Mouse (Mus musculus): Measurements from ENCODE around the gene Cd101. TPM values are rescaled to one million over a fixed set of nuclear protein-coding genes. Genes with fewer than 3 reads are reported as not detected.
A peak's percentile ranks its signal among the peaks of the same experiment; 100 is the strongest.

Gene Cd101
- polyA plus RNA-seq, 1 experiment from 2014 or later: 0.05 TPM

DNA sequence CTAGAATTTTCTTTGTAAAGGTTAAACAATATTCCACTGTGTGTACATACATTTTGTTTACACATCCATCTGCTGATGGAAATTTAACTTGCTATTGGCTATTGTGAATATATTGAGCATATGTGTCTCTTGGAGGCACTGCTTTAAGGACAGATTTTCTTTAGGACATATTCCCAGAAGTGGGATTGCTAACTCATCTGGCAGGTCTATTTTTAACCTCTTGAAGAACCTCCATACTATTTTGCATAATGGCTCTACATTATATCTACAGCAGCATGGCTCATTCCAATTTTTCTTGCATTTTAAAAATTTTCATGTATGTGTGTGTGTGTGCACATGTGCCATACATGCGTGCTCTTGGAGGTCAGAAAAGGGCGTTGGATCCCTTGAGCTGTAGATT, 6.6 kb upstream of the Cd101 start:
- ATAC-seq: no peak
- no peak overlapping the region for H3K27ac ChIP-seq
- no peaks in the 10 kb centered on the region for H3K27me3 ChIP-seq (replicated peaks)
- no peak overlapping the region for H3K9ac ChIP-seq
- H3K4me2 ChIP-seq (replicated peaks): no peak overlapping the region
- H3K4me1 ChIP-seq (replicated peaks): 0 out of 2 replicates have a peak, but pooled peaks cover 4% of the 10 kb centered on the region
- H3K9me3 ChIP-seq: no peaks in the 10 kb centered on the region
- 99% methylated on average over 2 of the region's 2 CpGs for WGBS
- H3K36me3 ChIP-seq: 0 out of 2 replicates have a peak, but pooled peaks cover 2% of the 10 kb centered on the region
- H3K4me3 ChIP-seq (replicated peaks): no peak overlapping the region

DNA sequence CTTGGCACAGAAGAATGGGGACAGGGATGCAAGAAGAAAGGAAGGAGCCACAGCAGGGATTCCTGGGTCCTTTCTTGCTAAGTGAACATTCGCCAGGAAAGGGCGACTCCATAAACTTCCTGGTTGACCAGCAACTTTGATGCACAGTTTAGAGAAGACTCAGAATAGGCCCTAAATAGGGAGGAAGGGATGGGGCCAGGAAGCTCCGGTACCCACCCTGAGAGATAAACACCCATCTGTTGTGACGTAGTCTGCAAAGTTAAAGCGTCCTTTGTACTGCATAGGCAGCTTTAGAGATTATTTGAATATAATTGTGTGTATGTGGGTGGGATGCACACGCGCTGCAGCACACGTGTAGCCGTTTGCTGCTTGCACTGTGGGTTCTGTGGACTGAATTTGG, 5.2 kb upstream of the Cd101 start:
- WGBS: 79% methylated on average over 9 of the region's 9 CpGs
- no peak overlapping the region for H3K9ac ChIP-seq

DNA sequence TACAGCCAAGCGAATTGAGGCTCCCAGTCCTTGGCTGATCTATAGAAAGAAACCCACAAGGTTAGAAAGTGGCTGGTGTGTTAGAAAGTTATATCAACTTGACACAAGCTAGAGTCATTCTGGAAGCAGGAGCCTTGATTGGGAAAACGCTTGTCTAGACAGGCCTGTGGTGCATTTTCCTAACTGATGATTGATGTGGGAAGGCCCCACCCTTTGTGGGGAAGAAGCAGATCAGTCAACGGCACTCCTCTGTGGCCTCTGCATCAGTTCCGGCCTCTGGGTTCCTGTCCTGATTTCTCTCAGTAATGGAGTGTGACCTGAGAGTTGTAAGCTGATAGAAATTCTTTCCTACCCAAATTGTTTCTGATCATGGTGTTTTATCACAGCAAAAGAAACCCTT, 4.3 kb upstream of the Cd101 start:
- Histone ChIP-seq H3K4me1 (replicated peaks) (0 out of 2 replicates have a peak, but pooled peaks cover 4% of the 10 kb centered on the region), H3K4me2 (replicated peaks) (no peak overlapping the region), H3K9ac (no peak overlapping the region), H3K36me3 (no peaks in the 10 kb centered on the region), H3K4me3 (replicated peaks) (no peak overlapping the region), H3K9me3 (no peaks in the 10 kb centered on the region), H3K27me3 (replicated peaks) (no peaks in the 10 kb centered on the region), H3K27ac (no peak overlapping the region)
- ATAC-seq: no peak
- 57% methylated on average over 4 of the region's 4 CpGs for WGBS

More for the DNA sequence above, 5.2 kb upstream of the Cd101 start:
- no peaks in the 10 kb centered on the region for H3K27me3 ChIP-seq (replicated peaks)
- H3K4me3 ChIP-seq (replicated peaks): no peak overlapping the region
- no peaks in the 10 kb centered on the region for H3K9me3 ChIP-seq
- no peaks in the 10 kb centered on the region for H3K36me3 ChIP-seq
- no peak overlapping the region for H3K4me2 ChIP-seq (replicated peaks)
- H3K4me1 ChIP-seq (replicated peaks): 0 out of 2 replicates have a peak, but pooled peaks cover 4% of the 10 kb centered on the region
- no peak overlapping the region for H3K27ac ChIP-seq
- ATAC-seq: no peak

DNA sequence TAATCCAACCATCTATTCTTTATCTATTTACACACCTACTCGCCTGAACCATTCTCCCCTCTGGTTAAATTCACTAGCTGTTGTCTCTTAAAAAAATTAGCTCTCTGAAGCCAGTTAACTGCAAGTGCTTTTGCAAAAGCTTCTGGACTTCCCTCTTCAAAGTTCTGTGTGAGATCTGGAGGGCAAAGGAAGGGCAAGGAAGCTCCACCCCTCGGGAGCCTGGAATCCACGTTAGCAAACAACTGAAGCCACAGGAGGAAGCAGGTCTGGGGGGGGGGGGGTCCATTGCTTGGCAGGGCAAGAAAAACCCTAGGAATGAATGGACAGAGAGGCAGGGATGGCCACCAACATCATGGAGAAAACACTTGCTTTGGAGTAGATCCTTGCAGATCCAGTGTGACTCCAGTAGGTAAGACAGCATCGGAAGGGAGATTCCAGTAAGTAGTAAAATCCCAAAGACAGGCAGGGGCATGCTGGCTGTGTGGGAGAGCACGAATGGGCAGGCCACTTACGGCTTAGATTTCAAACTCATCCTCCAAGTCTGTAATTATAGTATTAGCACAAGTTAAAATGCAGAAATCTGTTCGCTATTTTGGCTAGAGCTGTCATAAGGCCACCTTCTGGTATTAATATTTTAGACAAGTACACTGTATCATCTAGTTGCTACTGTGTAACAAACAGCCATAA, 2.2 kb upstream of the Cd101 start:
- no peak overlapping the region for H3K9ac ChIP-seq
- H3K27ac ChIP-seq: no peak overlapping the region
- ATAC-seq: no peak
- H3K4me3 ChIP-seq (replicated peaks): no peak overlapping the region
- H3K4me2 ChIP-seq (replicated peaks): no peak overlapping the region
- H3K36me3 ChIP-seq: no peaks in the 10 kb centered on the region
- no peaks in the 10 kb centered on the region for H3K27me3 ChIP-seq (replicated peaks)
- 0 out of 2 replicates have a peak, but pooled peaks cover 4% of the 10 kb centered on the region for H3K4me1 ChIP-seq (replicated peaks)
- 44% methylated on average over 7 of the region's 7 CpGs for WGBS
- H3K9me3 ChIP-seq: no peaks in the 10 kb centered on the region

DNA sequence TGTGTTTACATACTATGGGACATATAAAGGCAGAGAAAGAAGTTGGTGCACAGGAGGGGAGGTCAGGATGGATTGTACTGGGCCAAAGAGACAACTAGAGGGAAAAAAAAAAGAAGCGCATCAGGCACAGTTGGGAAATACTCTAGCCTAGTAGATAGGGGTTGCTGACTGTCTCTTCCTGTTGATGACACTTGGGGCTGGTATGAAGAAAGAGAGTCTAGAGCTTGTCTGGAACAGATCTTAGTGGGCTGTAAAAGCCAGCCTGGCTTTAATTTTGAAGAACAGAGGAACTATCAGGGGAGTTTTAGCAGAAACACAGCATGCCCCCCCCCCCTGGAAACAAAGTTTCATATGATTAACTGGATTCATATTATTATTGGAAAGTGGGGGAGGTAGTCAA, 1.3 kb upstream of the Cd101 start:
- Histone ChIP-seq H3K9me3 (no peaks in the 10 kb centered on the region), H3K4me3 (replicated peaks) (no peak overlapping the region), H3K4me2 (replicated peaks) (no peak overlapping the region), H3K36me3 (no peaks in the 10 kb centered on the region), H3K9ac (no peak overlapping the region), H3K27me3 (replicated peaks) (no peaks in the 10 kb centered on the region), H3K4me1 (replicated peaks) (0 out of 2 replicates have a peak, but pooled peaks cover 4% of the 10 kb centered on the region), H3K27ac (no peak overlapping the region)
- ATAC-seq: no peak
- WGBS: 96% methylated on average over 1 of the region's 1 CpGs

DNA sequence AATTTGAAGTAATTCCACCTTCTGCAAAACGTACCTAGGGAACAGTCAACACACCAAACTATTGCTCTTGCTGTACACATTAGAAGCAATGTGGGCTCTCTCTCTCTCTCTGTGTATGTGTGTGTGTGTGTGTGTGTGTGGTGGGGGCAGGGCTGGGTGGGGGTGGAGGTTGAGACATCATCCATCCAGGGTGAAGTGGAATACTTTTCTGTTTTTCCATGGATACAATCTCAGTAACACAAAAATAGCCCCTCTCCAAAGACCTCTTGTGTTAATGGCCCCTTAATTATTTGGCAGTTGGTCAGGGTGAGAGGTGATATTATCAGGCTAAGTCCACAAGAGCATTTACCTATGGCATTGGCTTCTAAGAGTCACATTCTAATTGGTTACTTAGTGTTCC, 2.6 kb downstream of the Cd101 start:
- 64% methylated on average over 1 of the region's 1 CpGs for WGBS
- no peak overlapping the region for H3K4me3 ChIP-seq (replicated peaks)
- no peaks in the 10 kb centered on the region for H3K9me3 ChIP-seq
- no peak overlapping the region for H3K4me2 ChIP-seq (replicated peaks)
- no peaks in the 10 kb centered on the region for H3K36me3 ChIP-seq
- no peaks in the 10 kb centered on the region for H3K27me3 ChIP-seq (replicated peaks)
- H3K27ac ChIP-seq: no peak overlapping the region
- 0 out of 2 replicates have a peak, but pooled peaks cover 4% of the 10 kb centered on the region for H3K4me1 ChIP-seq (replicated peaks)
- no peak for ATAC-seq
- no peak overlapping the region for H3K9ac ChIP-seq

DNA sequence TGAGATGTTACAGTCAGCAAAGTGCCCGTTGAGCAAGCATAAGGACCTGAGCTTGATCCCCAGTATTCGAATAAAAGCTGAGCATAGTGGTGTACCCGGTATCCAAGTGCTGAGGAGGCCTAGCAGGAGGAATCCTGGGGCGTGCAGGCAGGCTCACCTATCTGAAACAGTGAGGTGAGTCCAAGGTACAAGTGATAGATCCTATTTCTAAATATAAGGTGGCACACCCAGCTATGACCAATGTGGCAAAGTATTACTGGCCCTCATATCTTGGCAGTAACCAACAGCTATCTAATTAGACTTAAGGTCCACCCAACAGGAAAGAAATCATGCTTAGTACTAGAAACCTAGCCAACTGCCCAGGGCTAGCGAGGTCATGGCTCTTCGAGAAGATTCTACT, 6.4 kb downstream of the Cd101 start:
- no peaks in the 10 kb centered on the region for H3K27me3 ChIP-seq (replicated peaks)
- peak; percentile 68 for ATAC-seq
- no peak overlapping the region for H3K27ac ChIP-seq
- no peak overlapping the region for H3K9ac ChIP-seq
- 77% methylated on average over 6 of the region's 6 CpGs for WGBS
- H3K4me2 ChIP-seq (replicated peaks): no peak overlapping the region
- no peaks in the 10 kb centered on the region for H3K9me3 ChIP-seq
- no peaks in the 10 kb centered on the region for H3K36me3 ChIP-seq
- H3K4me3 ChIP-seq (replicated peaks): no peak overlapping the region
- H3K4me1 ChIP-seq (replicated peaks): no peaks in the 10 kb centered on the region

DNA sequence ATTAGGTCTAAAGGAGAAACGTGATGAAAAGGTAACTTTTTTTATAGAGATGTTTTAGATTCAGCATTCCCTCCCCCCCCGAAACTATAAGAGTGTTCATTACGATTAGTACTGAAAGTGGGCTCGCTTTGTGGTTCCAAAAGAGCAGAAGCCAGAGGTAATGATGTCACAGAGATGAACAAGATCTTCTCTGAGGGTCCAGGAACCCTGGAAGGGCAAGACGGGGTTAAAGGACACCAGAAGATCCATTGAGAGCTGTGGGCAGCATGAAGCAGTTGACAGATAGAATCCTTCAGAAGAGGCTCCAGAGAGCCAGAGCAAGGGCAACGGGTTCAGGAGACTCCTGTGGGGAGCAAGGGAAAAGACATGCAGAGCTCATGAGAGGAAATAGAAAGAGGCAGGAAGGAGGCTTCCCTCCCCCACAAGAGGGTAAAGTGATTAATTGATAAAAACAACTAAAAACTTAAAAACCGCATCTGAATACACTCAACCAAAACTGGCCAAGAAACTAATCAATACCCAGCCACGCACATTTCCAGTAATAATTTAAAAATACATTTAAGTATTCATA, 7.8 kb downstream of the Cd101 start:
- H3K27ac ChIP-seq: no peak overlapping the region
- no peak overlapping the region for H3K9ac ChIP-seq
- no peak overlapping the region for H3K4me2 ChIP-seq (replicated peaks)
- H3K9me3 ChIP-seq: no peaks in the 10 kb centered on the region
- H3K27me3 ChIP-seq (replicated peaks): no peaks in the 10 kb centered on the region
- ATAC-seq: no peak
- 68% methylated on average over 8 of the region's 8 CpGs for WGBS
- H3K36me3 ChIP-seq: no peaks in the 10 kb centered on the region
- no peaks in the 10 kb centered on the region for H3K4me1 ChIP-seq (replicated peaks)
- H3K4me3 ChIP-seq (replicated peaks): no peak overlapping the region

DNA sequence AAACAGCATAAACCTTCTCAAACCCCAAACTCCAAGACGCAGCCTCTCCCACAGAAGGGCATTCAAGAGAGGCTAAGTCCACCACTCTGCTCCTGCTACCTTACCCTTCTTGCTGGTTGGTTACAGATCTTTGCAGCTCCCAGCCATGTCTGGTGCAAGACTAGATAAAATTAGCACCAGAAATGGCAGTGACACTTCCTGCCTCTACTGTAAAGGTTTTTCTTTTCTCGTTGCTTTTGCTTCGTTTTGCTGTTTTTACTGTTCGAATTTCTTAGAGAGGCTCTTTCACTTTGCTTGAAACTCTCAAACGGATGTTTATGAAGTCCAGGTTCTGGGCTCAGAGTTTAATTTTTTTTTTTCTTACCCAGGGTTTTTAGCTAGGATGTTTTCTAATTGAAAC, 8.3 kb downstream of the Cd101 start:
- H3K4me1 ChIP-seq (replicated peaks): peaks cover 2% of the 10 kb centered on the region; the same call in 1 of the 2 replicates
- ATAC-seq: no peak
- H3K4me2 ChIP-seq (replicated peaks): no peak overlapping the region
- whole genome bisulfite sequencing: 78% methylated on average over 5 of the region's 5 CpGs
- no peak overlapping the region for H3K27ac ChIP-seq
- no peak overlapping the region for H3K9ac ChIP-seq
- no peaks in the 10 kb centered on the region for H3K27me3 ChIP-seq (replicated peaks)
- no peaks in the 10 kb centered on the region for H3K9me3 ChIP-seq
- H3K4me3 ChIP-seq (replicated peaks): no peak overlapping the region
- H3K36me3 ChIP-seq: no peaks in the 10 kb centered on the region

DNA sequence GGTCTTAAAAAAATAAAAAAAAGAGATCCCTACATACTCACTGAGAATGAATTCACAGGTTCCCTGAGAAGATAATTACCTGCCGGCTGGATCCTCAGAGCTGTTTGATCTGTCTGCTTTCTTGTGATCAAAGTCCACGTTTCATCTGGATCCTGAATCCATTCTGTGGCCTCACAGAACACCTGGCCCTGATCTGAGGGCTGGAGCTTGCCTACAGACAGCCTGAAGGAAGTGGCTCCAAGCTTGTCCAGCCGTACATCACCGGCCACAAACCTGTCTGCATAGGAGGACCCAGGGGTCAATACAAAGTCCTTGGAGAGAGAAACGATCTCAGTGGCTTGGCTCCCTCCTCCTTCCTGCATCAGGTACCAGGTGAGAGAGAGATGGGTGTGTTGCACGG, 10.9 kb downstream of the Cd101 start:
- Histone ChIP-seq H3K4me3 (replicated peaks) (no peak overlapping the region), H3K4me2 (replicated peaks) (no peak overlapping the region), H3K27ac (no peak overlapping the region), H3K9me3 (no peaks in the 10 kb centered on the region), H3K9ac (no peak overlapping the region), H3K4me1 (replicated peaks) (peaks cover 13% of the 10 kb centered on the region; the same call in 1 of the 2 replicates), H3K27me3 (replicated peaks) (no peaks in the 10 kb centered on the region), H3K36me3 (no peaks in the 10 kb centered on the region)
- 65% methylated on average over 6 of the region's 6 CpGs for WGBS
- 0 out of 2 replicates have a peak, but pooled peaks have one; percentile 24 for ATAC-seq

DNA sequence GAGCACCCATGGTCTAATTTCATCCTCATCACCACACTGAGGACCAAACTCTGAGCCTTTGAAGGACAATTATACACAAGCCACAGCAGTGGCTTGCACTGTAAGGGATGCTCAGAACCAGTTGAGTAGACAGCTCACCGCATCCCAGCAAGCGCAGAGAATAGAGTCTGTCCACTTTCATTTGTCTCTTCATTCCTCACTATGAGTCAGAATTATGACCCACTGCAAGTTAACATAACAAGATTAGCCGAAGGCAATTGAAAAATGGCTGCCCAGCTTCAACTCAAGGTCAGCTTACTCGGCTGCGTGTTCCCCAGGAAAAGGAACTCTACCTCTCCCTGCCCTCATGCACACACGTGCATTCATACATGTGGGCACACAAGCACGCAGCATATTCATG, 13.3 kb downstream of the Cd101 start:
- Histone ChIP-seq H3K4me2 (replicated peaks) (no peak overlapping the region), H3K27ac (no peak overlapping the region), H3K36me3 (no peaks in the 10 kb centered on the region), H3K9me3 (no peaks in the 10 kb centered on the region), H3K9ac (no peak overlapping the region), H3K4me1 (replicated peaks) (peaks cover 15% of the 10 kb centered on the region; the same call in 1 of the 2 replicates), H3K27me3 (replicated peaks) (no peaks in the 10 kb centered on the region), H3K4me3 (replicated peaks) (no peak overlapping the region)
- ATAC-seq: no peak
- 68% methylated on average over 7 of the region's 7 CpGs for WGBS

DNA sequence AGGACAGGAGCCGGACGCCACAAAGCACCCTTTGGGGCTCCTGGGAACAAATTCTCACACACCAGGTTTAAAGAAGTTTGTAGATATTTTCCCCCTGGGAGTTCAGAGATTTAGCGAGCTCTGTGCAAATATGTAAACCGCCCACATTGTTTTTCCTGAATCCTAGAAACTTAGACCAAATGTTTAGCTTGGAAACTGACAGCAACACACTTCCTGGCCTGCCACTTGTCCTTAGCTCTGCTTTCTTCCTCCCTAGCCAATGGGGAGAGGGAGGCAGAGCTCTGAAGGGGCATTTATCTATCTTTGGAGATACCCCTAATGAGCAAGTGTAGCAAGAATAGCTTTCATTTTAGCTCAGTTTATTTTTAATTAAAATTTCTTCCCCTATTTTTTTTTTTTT, 14.1 kb downstream of the Cd101 start:
- Histone ChIP-seq H3K4me3 (replicated peaks) (no peak overlapping the region), H3K27me3 (replicated peaks) (no peaks in the 10 kb centered on the region), H3K4me2 (replicated peaks) (no peak overlapping the region), H3K36me3 (no peaks in the 10 kb centered on the region), H3K4me1 (replicated peaks) (peaks cover 15% of the 10 kb centered on the region; the same call in 1 of the 2 replicates), H3K9ac (no peak overlapping the region), H3K9me3 (no peaks in the 10 kb centered on the region), H3K27ac (no peak overlapping the region)
- ATAC-seq: no peak
- 47% methylated on average over 4 of the region's 4 CpGs for WGBS

DNA sequence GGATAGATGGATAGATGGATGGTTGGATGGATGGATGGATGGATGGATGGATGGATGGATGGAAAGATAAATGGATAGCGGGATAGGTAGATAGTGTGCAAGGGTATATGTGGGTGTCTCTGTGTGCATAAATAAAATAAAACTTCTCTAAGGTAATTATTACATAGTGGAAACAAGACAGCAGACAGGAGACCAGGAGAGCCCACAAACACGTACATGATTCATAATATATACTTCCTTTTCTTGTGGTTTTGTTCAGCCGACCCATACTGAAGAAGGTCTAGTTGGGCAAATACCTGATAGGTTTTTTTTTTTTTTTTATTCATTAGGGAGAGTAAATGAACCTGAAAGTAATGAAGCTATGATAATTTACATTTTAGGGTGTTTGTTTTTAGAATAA, 15.8 kb downstream of the Cd101 start:
- ATAC-seq: no peak
- Histone ChIP-seq H3K9me3 (no peaks in the 10 kb centered on the region), H3K4me3 (replicated peaks) (no peak overlapping the region), H3K4me2 (replicated peaks) (no peak overlapping the region), H3K36me3 (no peaks in the 10 kb centered on the region), H3K9ac (no peak overlapping the region), H3K4me1 (replicated peaks) (peaks cover 15% of the 10 kb centered on the region; the same call in 1 of the 2 replicates), H3K27me3 (replicated peaks) (no peaks in the 10 kb centered on the region), H3K27ac (no peak overlapping the region)
- 90% methylated on average over 3 of the region's 3 CpGs for WGBS

Measured in intestine, embryonic 15.5 days (tissue).